8 mouse cellular contexts compared by ENCODE assay signal in genomic region chr7:16932704-16933577, GRCm38 (mm10). TPM values are rescaled to one million over a fixed set of nuclear protein-coding genes. Genes with fewer than 3 reads are reported as not detected.
A peak's percentile ranks its signal among the peaks of the same experiment; 100 is the strongest.
DNase-seq lines count a peak whose midpoint lies in the region; ATAC-seq and TF ChIP-seq lines count a peak whose summit lies in the region.

No protein-coding gene starts in this region.

- H3K9me3 ChIP-seq in forebrain, embryonic 16.5 days (ENCODE audit: control insufficient read depth, low read length): no peaks in the 10 kb centered on the region
- H3K9me3 ChIP-seq in neural tube, embryonic 15.5 days (replicated peaks): no peaks in the 10 kb centered on the region

- peak; percentile 24; the same call in 1 of the 2 replicates for TF ChIP-seq CTCF in bone marrow, adult 2 months (IDR thresholded peaks at IDR 0.05; ENCODE audit: control insufficient read depth, insufficient read depth, low read length)

- H3K4me2 ChIP-seq in forebrain, embryonic 16.5 days (ENCODE audit: low read length): peak overlapping the region; percentile 7; the same call in 1 of the 2 replicates
- H3K4me2 ChIP-seq in neural tube, embryonic 15.5 days: peak overlapping the region; percentile 21

- no peak for TF ChIP-seq POLR2A in bone marrow, adult 2 months (IDR thresholded peaks at IDR 0.05; ENCODE audit: borderline replicate concordance, control insufficient read depth, low read depth, low read length)

- ATAC-seq in forebrain, embryonic 16.5 days: peak; percentile 58
- peak; percentile 67 for ATAC-seq in neural tube, embryonic 15.5 days (ENCODE audit: low FRiP score)
- ATAC-seq in erythroid progenitor cell, adult 5-6 weeks (replicated peaks; ENCODE audit: low FRiP score, poor library complexity, severe bottlenecking): no peak

- H3K9ac ChIP-seq in forebrain, embryonic 16.5 days (replicated peaks; ENCODE audit: low read depth, low read length): no peak overlapping the region
- H3K9ac ChIP-seq in neural tube, embryonic 15.5 days (replicated peaks): no peak overlapping the region

- H3K4me3 ChIP-seq in bone marrow, adult 2 months (replicated peaks; ENCODE audit: control insufficient read depth, low read depth, low read length): no peak overlapping the region
- H3K4me3 ChIP-seq in forebrain, embryonic 16.5 days (replicated peaks; ENCODE audit: low read length): no peak overlapping the region
- no peak overlapping the region for H3K4me3 ChIP-seq in neural tube, embryonic 15.5 days (replicated peaks)

- no peaks in the 10 kb centered on the region for H3K4me1 ChIP-seq in bone marrow, adult 2 months (ENCODE audit: control insufficient read depth, insufficient read depth, low read length)
- H3K4me1 ChIP-seq in forebrain, embryonic 16.5 days (replicated peaks; ENCODE audit: control insufficient read depth, insufficient read depth, low read length): peaks cover 22% of the 10 kb centered on the region
- H3K4me1 ChIP-seq in neural tube, embryonic 15.5 days: peaks cover 31% of the 10 kb centered on the region

- WGBS in bone marrow, adult 2 months: 39% methylated on average over 14 of the region's 14 CpGs
- WGBS in forebrain, embryonic 16.5 days: 24% methylated on average over 14 of the region's 14 CpGs
- 36% methylated on average over 14 of the region's 14 CpGs for WGBS in neural tube, embryonic 15.5 days

- H3K36me3 ChIP-seq in forebrain, embryonic 16.5 days (ENCODE audit: control insufficient read depth, insufficient read depth): no peaks in the 10 kb centered on the region
- no peaks in the 10 kb centered on the region for H3K36me3 ChIP-seq in neural tube, embryonic 15.5 days

- H3K27ac ChIP-seq in bone marrow, adult 2 months (ENCODE audit: control insufficient read depth, insufficient read depth, low read depth, low read length, poor library complexity): no peak overlapping the region
- H3K27ac ChIP-seq in forebrain, embryonic 16.5 days (ENCODE audit: low read length): peak overlapping the region; percentile 68
- peak overlapping the region; percentile 81 for H3K27ac ChIP-seq in neural tube, embryonic 15.5 days (replicated peaks)

- intact Hi-C loops in heart, postnatal 10 days (cut with DNase I): loop anchor here (1.0 kb wide), 3 partner anchors 17 to 133 kb away; no protein-coding TSS in a partner anchor
- intact Hi-C loops in left cerebral cortex, postnatal 4 days (cut with DNase I): loop anchor here (1.0 to 2.0 kb wide), 3 partner anchors 18 to 134 kb away; no protein-coding TSS in a partner anchor

- DNase-seq in heart, postnatal 10 days: peak; percentile 58 to 78
- no peak for DNase-seq in heart, adult 8-10 months (ENCODE audit: low spot score)
- peak; percentile 73 for DNase-seq in CD4-positive helper T cell, adult 2 months (ENCODE audit: low read depth, low spot score)
- peak; percentile 72 for DNase-seq in left cerebral cortex, postnatal 4 days

- H3K27me3 ChIP-seq in forebrain, embryonic 16.5 days (replicated peaks; ENCODE audit: control insufficient read depth, insufficient read depth, low read length): no peaks in the 10 kb centered on the region
- H3K27me3 ChIP-seq in neural tube, embryonic 15.5 days (replicated peaks): no peaks in the 10 kb centered on the region

RNA-seq across cellular contexts. Expression of gene Calm3, which starts 9.0 kb away (rescaled TPM):
- total RNA-seq in heart, postnatal 10 days (2021): 100 to 1,000 TPM; 252 to 262 TPM
- total RNA-seq in heart, adult 8-10 months (2022): 100 to 1,000 TPM; 153 to 208 (median 191) TPM
- 307 and 376 TPM in 2 replicates for polyA plus RNA-seq in bone marrow, adult 2 months (2011; ENCODE audit: insufficient read depth, insufficient read length, low replicate concordance, missing spikeins)
- polyA plus RNA-seq in forebrain, embryonic 16.5 days (2015; fragmentation: Nextera tagmentation; extraction: Ambion mirVana): 308 and 333 TPM in 2 replicates
- 1,000 to 10,000 TPM; 1,235 to 1,345 TPM for total RNA-seq in left cerebral cortex, postnatal 4 days (2021)
- polyA plus RNA-seq in neural tube, embryonic 15.5 days (2015; fragmentation: Nextera tagmentation; extraction: Ambion mirVana): 336 and 404 TPM in 2 replicates
- 131 and 141 TPM in 2 replicates for total RNA-seq in erythroid progenitor cell, adult 5-6 weeks (2015; ENCODE audit: low replicate concordance)
- total RNA-seq in erythroid progenitor cell, adult 5-6 weeks (2017; ENCODE audit: low replicate concordance): 258 and 325 TPM in 2 replicates

RNA-seq across cellular contexts. Expression of gene Pnmal2, which starts 11.5 kb away (rescaled TPM):
- total RNA-seq in heart, postnatal 10 days (2021): 1 to 10 TPM; 5.0 to 5.2 TPM
- 1 to 10 TPM; 3.5 to 4.9 (median 4.3) TPM for total RNA-seq in heart, adult 8-10 months (2022)
- not detected in 2 replicates for polyA plus RNA-seq in bone marrow, adult 2 months (2011; ENCODE audit: insufficient read depth, insufficient read length, low replicate concordance, missing spikeins)
- polyA plus RNA-seq in forebrain, embryonic 16.5 days (2015; fragmentation: Nextera tagmentation; extraction: Ambion mirVana): 85.3 and 118 TPM in 2 replicates
- total RNA-seq in left cerebral cortex, postnatal 4 days (2021): 100 to 1,000 TPM; 169 to 194 TPM
- 117 and 137 TPM in 2 replicates for polyA plus RNA-seq in neural tube, embryonic 15.5 days (2015; fragmentation: Nextera tagmentation; extraction: Ambion mirVana)
- total RNA-seq in erythroid progenitor cell, adult 5-6 weeks (2015; ENCODE audit: low replicate concordance): not detected in 2 replicates
- total RNA-seq in erythroid progenitor cell, adult 5-6 weeks (2017; ENCODE audit: low replicate concordance): not detected in 2 replicates

RNA-seq across cellular contexts. Expression of gene Pnmal1, which starts 26.5 kb away (rescaled TPM):
- total RNA-seq in heart, postnatal 10 days (2021): not detected
- not detected for total RNA-seq in heart, adult 8-10 months (2022)
- not detected in 2 replicates for polyA plus RNA-seq in bone marrow, adult 2 months (2011; ENCODE audit: insufficient read depth, insufficient read length, low replicate concordance, missing spikeins)
- 50.1 and 60.9 TPM in 2 replicates for polyA plus RNA-seq in forebrain, embryonic 16.5 days (2015; fragmentation: Nextera tagmentation; extraction: Ambion mirVana)
- 10 to 100 TPM; 56.0 to 57.6 TPM for total RNA-seq in left cerebral cortex, postnatal 4 days (2021)
- polyA plus RNA-seq in neural tube, embryonic 15.5 days (2015; fragmentation: Nextera tagmentation; extraction: Ambion mirVana): 43.3 and 52.0 TPM in 2 replicates
- not detected in 2 replicates for total RNA-seq in erythroid progenitor cell, adult 5-6 weeks (2015; ENCODE audit: low replicate concordance)
- total RNA-seq in erythroid progenitor cell, adult 5-6 weeks (2017; ENCODE audit: low replicate concordance): not detected in 2 replicates

RNA-seq across cellular contexts. Expression of gene Ptgir, which starts 26.7 kb away (rescaled TPM):
- total RNA-seq in heart, postnatal 10 days (2021): 1 to 10 TPM; 2.6 to 2.8 TPM
- 1 to 10 TPM; 1.9 to 3.5 (median 3.1) TPM for total RNA-seq in heart, adult 8-10 months (2022)
- 8.3 and 13.0 TPM in 2 replicates for polyA plus RNA-seq in bone marrow, adult 2 months (2011; ENCODE audit: insufficient read depth, insufficient read length, low replicate concordance, missing spikeins)
- polyA plus RNA-seq in forebrain, embryonic 16.5 days (2015; fragmentation: Nextera tagmentation; extraction: Ambion mirVana): 0.15 TPM in 2 replicates
- not detected for total RNA-seq in left cerebral cortex, postnatal 4 days (2021)
- 1.1 and 1.3 TPM in 2 replicates for polyA plus RNA-seq in neural tube, embryonic 15.5 days (2015; fragmentation: Nextera tagmentation; extraction: Ambion mirVana)
- total RNA-seq in erythroid progenitor cell, adult 5-6 weeks (2015; ENCODE audit: low replicate concordance): 0.36 and 6.7 TPM in 2 replicates
- 1.9 and 2.0 TPM in 2 replicates for total RNA-seq in erythroid progenitor cell, adult 5-6 weeks (2017; ENCODE audit: low replicate concordance)

RNA-seq across cellular contexts. Expression of gene Gng8, which starts 41.4 kb away (rescaled TPM):
- total RNA-seq in heart, postnatal 10 days (2021): 1 to 10 TPM in 1 of 2 experiments, under 1 TPM in 1; 0.82 to 1.4 TPM
- total RNA-seq in heart, adult 8-10 months (2022): 1 to 10 TPM; 1.0 to 1.5 (median 1.1) TPM
- polyA plus RNA-seq in bone marrow, adult 2 months (2011; ENCODE audit: insufficient read depth, insufficient read length, low replicate concordance, missing spikeins): not detected in 2 replicates
- 1.9 and 4.5 TPM in 2 replicates for polyA plus RNA-seq in forebrain, embryonic 16.5 days (2015; fragmentation: Nextera tagmentation; extraction: Ambion mirVana)
- total RNA-seq in left cerebral cortex, postnatal 4 days (2021): 1 to 10 TPM; 1.2 to 1.7 TPM
- 4.0 and 4.1 TPM in 2 replicates for polyA plus RNA-seq in neural tube, embryonic 15.5 days (2015; fragmentation: Nextera tagmentation; extraction: Ambion mirVana)
- total RNA-seq in erythroid progenitor cell, adult 5-6 weeks (2015; ENCODE audit: low replicate concordance): not detected in 2 replicates
- total RNA-seq in erythroid progenitor cell, adult 5-6 weeks (2017; ENCODE audit: low replicate concordance): not detected in 2 replicates

Comparison
In these comparisons a context has a peak if more than half of its experiments do, and no peak if none do; other contexts are left out.
1. RNA of gene Pnmal2, which starts 11.5 kb away (total RNA-seq): 169 to 194 TPM in left cerebral cortex, postnatal 4 days; 5.0 to 5.2 TPM in heart, postnatal 10 days, 3.5 to 4.9 TPM in heart, adult 8-10 months and not detected in erythroid progenitor cell, adult 5-6 weeks; every median in the first group is over 10 times any median in the second.
2. RNA of gene Pnmal1, which starts 26.5 kb away (total RNA-seq): 56.0 to 57.6 TPM in left cerebral cortex, postnatal 4 days; not detected in heart, adult 8-10 months, not detected in heart, postnatal 10 days and not detected in erythroid progenitor cell, adult 5-6 weeks; every median in the first group is over 10 times any median in the second.